Mouse (Mus musculus) heart, embryonic 12.5 days (tissue): ENCODE results near the gene Gab2. TPM values are rescaled to one million over a fixed set of nuclear protein-coding genes. Genes with fewer than 3 reads are reported as not detected.

Source experiments
- ATAC-seq: fragments of 200-750 bp; cut with Nextera tagmentation; 2 replicates; pipeline ENCODE4 v1.8.0; 2017; ENCODE audit warnings: moderate TSS enrichment, moderate library complexity; ENCODE audit not compliant: insufficient number of reproducible peaks, low FRiP score
- H3K27ac ChIP-seq: fragments of 300-500 bp; sonication (generic); 2 replicates; pipeline ENCODE4 v1.5.1; 2016; ENCODE audit warnings: mild to moderate bottlenecking, moderate library complexity; ENCODE audit not compliant: poor library complexity, severe bottlenecking
- H3K27me3 ChIP-seq: fragments of 300-500 bp; sonication (generic); replicated peaks from 2 replicates; pipeline ENCODE4 v1.6.1; 2016; ENCODE audit warnings: mild to moderate bottlenecking, moderate library complexity
- H3K36me3 ChIP-seq: fragments of 300-500 bp; sonication (generic); 2 replicates; pipeline ENCODE4 v1.6.1; 2016; ENCODE audit warnings: mild to moderate bottlenecking, moderate library complexity
- H3K4me1 ChIP-seq: fragments of 300-500 bp; sonication (generic); replicated peaks from 2 replicates; pipeline ENCODE4 v1.6.1; 2016; ENCODE audit warnings: mild to moderate bottlenecking
- H3K4me2 ChIP-seq: fragments of 300-500 bp; sonication (generic); 2 replicates; pipeline ENCODE4 v1.6.1; 2016; ENCODE audit warnings: mild to moderate bottlenecking, moderate library complexity
- H3K4me3 ChIP-seq: fragments of 300-500 bp; sonication (generic); 2 replicates; pipeline ENCODE4 v1.5.1; 2016; ENCODE audit warnings: mild to moderate bottlenecking
- H3K9ac ChIP-seq: fragments of 300-500 bp; sonication (generic); 2 replicates; pipeline ENCODE4 v1.6.1; 2016; ENCODE audit warnings: mild to moderate bottlenecking, moderate library complexity
- H3K9me3 ChIP-seq: fragments of 300-500 bp; sonication (generic); replicated peaks from 2 replicates; pipeline ENCODE4 v1.6.1; 2016; ENCODE audit warnings: mild to moderate bottlenecking, moderate library complexity
- WGBS: fragments of 180-500 bp; shearing (Covaris S2); methylation state at CpG from one replicate; pipeline ENCODE4 v1.1.7; 2016; 5-methylcytosine and 5-hydroxymethylcytosine counted together
- polyA plus RNA-seq: library from polyadenylated mRNA; unstranded; fragments of >200 nt; fragmentation: Nextera tagmentation; extraction: Ambion mirVana; gene quantifications from 2 replicates; pipeline ENCODE4 v1.2.1, GENCODE M21; 2016

Gab2 gene
- polyA plus RNA-seq, 1 experiment from 2014 or later = 11.5 TPM

GRCm38 (mm10) chr7:97304471-97304870, 223.1 kb downstream of the Gab2 start:
- ATAC-seq = no peak
- H3K4me2 ChIP-seq = no peak overlapping the region
- H3K36me3 ChIP-seq = peaks cover 89% of the 10 kb centered on the region

GRCm38 (mm10) chr7:97305206-97305605, 223.8 kb downstream of the Gab2 start:
- no peak overlapping the region for H3K27ac ChIP-seq
- H3K4me3 ChIP-seq = no peak overlapping the region
- H3K9me3 ChIP-seq = no peaks in the 10 kb centered on the region
- no peak overlapping the region for H3K4me2 ChIP-seq
- no peak overlapping the region for H3K9ac ChIP-seq
- WGBS = 73% methylated on average over 4 of the region's 4 CpGs
- H3K4me1 ChIP-seq = 0 out of 2 replicates have a peak, but pooled peaks cover 4% of the 10 kb centered on the region
- H3K27me3 ChIP-seq = no peaks in the 10 kb centered on the region
- H3K36me3 ChIP-seq = peaks cover 94% of the 10 kb centered on the region
- no peak for ATAC-seq

More at GRCm38 (mm10) chr7:97304471-97304870, 223.1 kb downstream of the Gab2 start:
- H3K9me3 ChIP-seq = no peaks in the 10 kb centered on the region
- H3K9ac ChIP-seq = no peak overlapping the region
- H3K27me3 ChIP-seq = no peaks in the 10 kb centered on the region
- peaks cover 8% of the 10 kb centered on the region; the same call in 1 of the 2 replicates for H3K4me1 ChIP-seq
- no peak overlapping the region for H3K27ac ChIP-seq
- no peak overlapping the region for H3K4me3 ChIP-seq

GRCm38 (mm10) chr7:97306813-97307212, 225.4 kb downstream of the Gab2 start:
- no peak overlapping the region for H3K4me3 ChIP-seq
- no peak overlapping the region for H3K9ac ChIP-seq
- no peaks in the 10 kb centered on the region for H3K4me1 ChIP-seq
- WGBS = 93% methylated on average over 2 of the region's 2 CpGs
- peaks cover 95% of the 10 kb centered on the region for H3K36me3 ChIP-seq
- no peak overlapping the region for H3K27ac ChIP-seq
- H3K27me3 ChIP-seq = no peaks in the 10 kb centered on the region
- no peak for ATAC-seq
- no peak overlapping the region for H3K4me2 ChIP-seq
- no peaks in the 10 kb centered on the region for H3K9me3 ChIP-seq

- no peak for ATAC-seq
- Histone ChIP-seq H3K4me3 (no peak overlapping the region), H3K27ac (no peak overlapping the region), H3K36me3 (peaks cover 98% of the 10 kb centered on the region), H3K9me3 (no peaks in the 10 kb centered on the region), H3K4me1 (no peaks in the 10 kb centered on the region), H3K9ac (no peak overlapping the region), H3K27me3 (no peaks in the 10 kb centered on the region), H3K4me2 (no peak overlapping the region)
- WGBS = 76% methylated on average over 1 of the region's 1 CpGs
These were observed 226.2 kb downstream of the Gab2 start for GRCm38 (mm10) chr7:97307546-97307945.

GRCm38 (mm10) chr7:97309461-97310340, 228.3 kb downstream of the Gab2 start:
- Histone ChIP-seq H3K9ac (no peak overlapping the region), H3K4me1 (no peaks in the 10 kb centered on the region), H3K36me3 (peaks cover 83% of the 10 kb centered on the region), H3K4me3 (no peak overlapping the region), H3K4me2 (no peak overlapping the region), H3K9me3 (no peaks in the 10 kb centered on the region), H3K27ac (no peak overlapping the region), H3K27me3 (no peaks in the 10 kb centered on the region)
- no peak for ATAC-seq
- WGBS = 83% methylated on average over 4 of the region's 4 CpGs

- H3K4me1 ChIP-seq = no peaks in the 10 kb centered on the region
- no peak overlapping the region for H3K4me3 ChIP-seq
- no peak for ATAC-seq
- peaks cover 78% of the 10 kb centered on the region for H3K36me3 ChIP-seq
- H3K27me3 ChIP-seq = no peaks in the 10 kb centered on the region
- no peak overlapping the region for H3K4me2 ChIP-seq
- H3K27ac ChIP-seq = no peak overlapping the region
- no peak overlapping the region for H3K9ac ChIP-seq
- no peaks in the 10 kb centered on the region for H3K9me3 ChIP-seq
- WGBS = 82% methylated on average over 3 of the region's 3 CpGs
These were observed 228.9 kb downstream of the Gab2 start for GRCm38 (mm10) chr7:97310341-97310635.

GRCm38 (mm10) chr7:97311620-97312019, 230.2 kb downstream of the Gab2 start:
- WGBS = 86% methylated on average over 14 of the region's 14 CpGs
- H3K27ac ChIP-seq = no peak overlapping the region
- H3K9me3 ChIP-seq = no peaks in the 10 kb centered on the region
- H3K4me3 ChIP-seq = no peak overlapping the region
- H3K4me2 ChIP-seq = no peak overlapping the region
- no peak overlapping the region for H3K9ac ChIP-seq
- H3K27me3 ChIP-seq = no peaks in the 10 kb centered on the region
- no peaks in the 10 kb centered on the region for H3K4me1 ChIP-seq
- H3K36me3 ChIP-seq = peaks cover 67% of the 10 kb centered on the region
- ATAC-seq = no peak

- Histone ChIP-seq H3K9me3 (no peaks in the 10 kb centered on the region), H3K36me3 (peaks cover 62% of the 10 kb centered on the region)
- WGBS = 86% methylated on average over 17 of the region's 17 CpGs
These were observed 230.8 kb downstream of the Gab2 start for GRCm38 (mm10) chr7:97312196-97312595.

GRCm38 (mm10) chr7:97312856-97313255, 231.5 kb downstream of the Gab2 start:
- peaks cover 56% of the 10 kb centered on the region for H3K36me3 ChIP-seq
- 79% methylated on average over 6 of the region's 6 CpGs for WGBS
- ATAC-seq = no peak
- no peak overlapping the region for H3K27ac ChIP-seq
- no peak overlapping the region for H3K4me3 ChIP-seq
- no peaks in the 10 kb centered on the region for H3K4me1 ChIP-seq
- no peaks in the 10 kb centered on the region for H3K9me3 ChIP-seq
- H3K9ac ChIP-seq = no peak overlapping the region
- H3K27me3 ChIP-seq = no peaks in the 10 kb centered on the region
- H3K4me2 ChIP-seq = no peak overlapping the region

More at GRCm38 (mm10) chr7:97312196-97312595, 230.8 kb downstream of the Gab2 start:
- Histone ChIP-seq H3K9ac (no peak overlapping the region), H3K4me1 (no peaks in the 10 kb centered on the region), H3K4me3 (no peak overlapping the region), H3K27ac (no peak overlapping the region), H3K4me2 (no peak overlapping the region), H3K27me3 (no peaks in the 10 kb centered on the region)
- ATAC-seq = no peak

GRCm38 (mm10) chr7:97313364-97313995, 232.1 kb downstream of the Gab2 start:
- ATAC-seq = no peak
- peaks cover 51% of the 10 kb centered on the region for H3K36me3 ChIP-seq
- no peaks in the 10 kb centered on the region for H3K9me3 ChIP-seq

GRCm38 (mm10) chr7:97314646-97315045, 233.3 kb downstream of the Gab2 start:
- H3K27ac ChIP-seq = no peak overlapping the region
- H3K9me3 ChIP-seq = no peaks in the 10 kb centered on the region
- ATAC-seq = no peak
- H3K4me2 ChIP-seq = no peak overlapping the region
- H3K9ac ChIP-seq = no peak overlapping the region
- H3K4me3 ChIP-seq = no peak overlapping the region
- H3K4me1 ChIP-seq = 0 out of 2 replicates have a peak, but pooled peaks cover 3% of the 10 kb centered on the region
- H3K36me3 ChIP-seq = peaks cover 39% of the 10 kb centered on the region
- WGBS = 92% methylated on average over 5 of the region's 5 CpGs
- no peaks in the 10 kb centered on the region for H3K27me3 ChIP-seq

More at GRCm38 (mm10) chr7:97313364-97313995, 232.1 kb downstream of the Gab2 start:
- Histone ChIP-seq H3K4me3 (no peak overlapping the region), H3K27ac (no peak overlapping the region), H3K9ac (no peak overlapping the region), H3K27me3 (no peaks in the 10 kb centered on the region), H3K4me1 (0 out of 2 replicates have a peak, but pooled peaks cover 3% of the 10 kb centered on the region), H3K4me2 (no peak overlapping the region)
- 57% methylated on average over 7 of the region's 7 CpGs for WGBS
